15 mouse cellular contexts compared by ENCODE assay signal in the genomic region with DNA sequence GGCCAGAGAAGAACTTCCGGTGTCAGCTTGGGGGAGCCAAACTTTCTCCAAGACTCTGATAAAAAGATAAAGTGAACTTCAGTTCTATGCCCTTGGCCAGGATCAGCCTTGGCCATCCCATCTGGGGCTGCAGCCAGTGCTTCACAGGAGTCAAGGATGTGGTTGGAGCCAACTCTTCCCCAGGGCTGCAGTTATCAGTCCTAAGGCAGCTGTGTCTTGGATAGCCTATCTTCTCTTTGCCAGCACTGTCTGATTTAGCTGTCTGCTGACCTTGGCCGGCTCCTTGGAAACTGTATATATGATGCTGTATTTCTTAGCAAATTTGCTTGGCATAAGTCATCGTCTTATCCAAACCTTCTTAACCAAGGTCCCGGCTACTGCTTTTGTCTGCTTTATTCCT.
A peak's percentile ranks its signal among the peaks of the same experiment; 100 is the strongest.
DNase-seq lines count a peak whose midpoint lies in the region; ATAC-seq lines count a peak whose summit lies in the region.
"Had no signal": no experiment of that assay in that cellular context is flagged by ENCODE, and none has a peak within 500 bp of the region (broad histone marks: within the 10 kb centered on the region; RNA-seq: fewer than 3 reads in every experiment).

No protein-coding gene starts in this region.

- peak; percentile 55 for ATAC-seq in megakaryocyte-erythroid progenitor cell, adult 5-6 weeks (replicated peaks; ENCODE audit: low FRiP score, low TSS enrichment, poor library complexity, severe bottlenecking)
- ATAC-seq: CD4-positive, CD25-positive, alpha-beta regulatory T cell, adult 4 months; forebrain, embryonic 13.5 days; forebrain, postnatal 0 days had no signal

- DNase-seq in adrenal gland, postnatal 10 days: peak; percentile 17
- DNase-seq in adrenal gland, adult 18-20 months (ENCODE audit: low spot score in 2 of 2): no peak
- peak; percentile 4 for DNase-seq in heart, postnatal 10 days
- DNase-seq in heart, adult 8-10 months (ENCODE audit: low spot score): no peak
- peak; percentile 76 for DNase-seq in ovary, adult 18-20 months (ENCODE audit: low spot score)
- DNase-seq in ovary, postnatal 10 days (ENCODE audit: low spot score): no peak
- DNase-seq: B cell, adult 2 months; cerebellum, adult 11-12 months; cerebellum, adult 9-11 months; cerebellum, postnatal 36 days; forebrain, postnatal 0 days; gastrocnemius, postnatal 14 days had no signal

- intact Hi-C loops in heart, postnatal 10 days (cut with DNase I): no loop called here

Comparison
In these comparisons a context has a peak if more than half of its experiments do, and no peak if none do; other contexts are left out.
1. DNase-seq: peak in adrenal gland, postnatal 10 days (single experiment), heart, postnatal 10 days (2 of 2) and ovary, adult 18-20 months (single experiment); none in adrenal gland, adult 18-20 months (0 of 2), heart, adult 8-10 months (single experiment) and ovary, postnatal 10 days (single experiment).